Mouse (Mus musculus) MEL (cell line): Measurements from ENCODE around the gene Trabd. TPM values are rescaled to one million over a fixed set of nuclear protein-coding genes. Genes with fewer than 3 reads are reported as not detected.

ENCODE experiments used
- DNase-seq: peaks from one replicate; pipeline ENCODE4 v3.0.0; 2011; ENCODE audit warnings: low read depth, low spot score
- H3K27ac ChIP-seq: 2 replicates; pipeline ENCODE4 v1.5.1; 2012; ENCODE audit warnings: low read depth, mild to moderate bottlenecking, control low read depth, low read length, moderate library complexity; ENCODE audit not compliant: control insufficient read depth
- H3K27me3 ChIP-seq, 2 experiments: fragments of 150-350 bp in 1 of 2; sonication (generic) in 1 of 2; 2 replicates each; pipeline ENCODE4 v1.6.1; 2012; ENCODE audit warnings: low read length in 2 of 2, mild to moderate bottlenecking in 2 of 2, improper control_type of control experiment in 1 of 2, moderate library complexity in 1 of 2; ENCODE audit not compliant: insufficient read depth in 2 of 2, control insufficient read depth in 1 of 2
- H3K36me3 ChIP-seq, 2 experiments: 2 replicates each; pipeline ENCODE4 v1.6.1; 2012 to 2014; ENCODE audit warnings: low read length in 2 of 2, improper control_type of control experiment in 1 of 2, inconsistent platforms in 1 of 2, mild to moderate bottlenecking in 1 of 2; ENCODE audit not compliant: insufficient read depth in 2 of 2, control insufficient read depth in 1 of 2
- H3K4me1 ChIP-seq, 2 experiments: fragments of 150-350 bp in 1 of 2; sonication (generic) in 1 of 2; 2 replicates each; pipeline ENCODE4 v1.6.1; 2012; ENCODE audit warnings: low read length in 2 of 2, improper control_type of control experiment in 1 of 2, mild to moderate bottlenecking in 1 of 2; ENCODE audit not compliant: insufficient read depth in 2 of 2, control insufficient read depth in 1 of 2
- H3K4me3 ChIP-seq, 2 experiments: fragments of 150-350 bp in 1 of 2; sonication (generic) in 1 of 2; 2 replicates each; pipeline ENCODE4 v1.5.1; 2012; ENCODE audit warnings: low read depth in 2 of 2, low read length in 2 of 2, mild to moderate bottlenecking in 2 of 2, moderate library complexity in 2 of 2, control low read depth in 1 of 2, improper control_type of control experiment in 1 of 2; ENCODE audit not compliant: control insufficient read depth in 1 of 2, insufficient read depth in 1 of 2
- H3K79me2 ChIP-seq: 2 replicates; pipeline ENCODE4 v1.6.1; 2012; ENCODE audit warnings: mild to moderate bottlenecking, low read length, moderate library complexity; ENCODE audit not compliant: control insufficient read depth, poor library complexity, insufficient read depth
- H3K9ac ChIP-seq: 2 replicates; pipeline ENCODE4 v1.6.1; 2012; ENCODE audit warnings: low read depth, mild to moderate bottlenecking, control low read depth, low read length, moderate library complexity; ENCODE audit not compliant: control insufficient read depth, poor library complexity, severe bottlenecking
- H3K9me3 ChIP-seq: fragments of 150-350 bp; sonication (generic); replicated peaks from 2 replicates; pipeline ENCODE4 v1.6.1; 2012; ENCODE audit warnings: mild to moderate bottlenecking, low read length, improper control_type of control experiment, moderate library complexity; ENCODE audit not compliant: insufficient read depth
- CHD1 ChIP-seq: IDR thresholded peaks from 2 replicates; pipeline ENCODE4 v1.6.1; 2012; ENCODE audit warnings: low read depth, mild to moderate bottlenecking, inconsistent platforms, low read length, improper control_type of control experiment
- CHD2 ChIP-seq: IDR thresholded peaks from 2 replicates; pipeline ENCODE4 v1.6.1; 2011; ENCODE audit warnings: low read length, improper control_type of control experiment
- E2F4 ChIP-seq: IDR thresholded peaks from 2 replicates; pipeline ENCODE4 v1.6.1; 2011; ENCODE audit warnings: low read depth, low read length, improper control_type of control experiment, borderline replicate concordance
- GABPA ChIP-seq: IDR thresholded peaks from 2 replicates; pipeline ENCODE4 v1.6.1; 2012; ENCODE audit warnings: low read depth, mild to moderate bottlenecking, inconsistent platforms, low read length, improper control_type of control experiment, moderate library complexity
- GATA1 ChIP-seq: IDR thresholded peaks from 2 replicates; pipeline ENCODE4 v1.6.1; 2011; ENCODE audit warnings: low read depth, low read length, improper control_type of control experiment
- HCFC1 ChIP-seq: IDR thresholded peaks from 2 replicates; pipeline ENCODE4 v1.6.1; 2012; ENCODE audit warnings: low read depth, mild to moderate bottlenecking, inconsistent platforms, low read length, improper control_type of control experiment, moderate library complexity
- JUND ChIP-seq: IDR thresholded peaks from 2 replicates; pipeline ENCODE4 v1.6.1; 2011; ENCODE audit warnings: low read depth, mild to moderate bottlenecking, improper control_type of control experiment, low read length
- MAFK ChIP-seq: IDR thresholded peaks from 2 replicates; pipeline ENCODE4 v1.6.1; 2011; ENCODE audit warnings: low read depth, mild to moderate bottlenecking, low read length, improper control_type of control experiment, borderline replicate concordance
- MAZ ChIP-seq: IDR thresholded peaks from 2 replicates; pipeline ENCODE4 v1.6.1; 2012; ENCODE audit warnings: low read depth, mild to moderate bottlenecking, inconsistent platforms, low read length, improper control_type of control experiment
- MEF2A ChIP-seq: IDR thresholded peaks from 2 replicates; pipeline ENCODE4 v1.6.1; 2014; ENCODE audit warnings: low read depth, mild to moderate bottlenecking, inconsistent platforms, low read length, improper control_type of control experiment; ENCODE audit not compliant: poor library complexity, insufficient replicate concordance, severe bottlenecking; ENCODE audit errors: extremely low read depth
- MYC ChIP-seq: IDR thresholded peaks from 2 replicates; pipeline ENCODE4 v1.6.1; 2011; ENCODE audit warnings: low read depth, mild to moderate bottlenecking, low read length, improper control_type of control experiment, moderate library complexity
- NELFE ChIP-seq: IDR thresholded peaks from 2 replicates; pipeline ENCODE4 v1.6.1; 2011; ENCODE audit warnings: low read depth, low read length, improper control_type of control experiment
- NRF1 ChIP-seq: IDR thresholded peaks from 2 replicates; pipeline ENCODE4 v1.6.1; 2014; ENCODE audit warnings: low read depth, mild to moderate bottlenecking, inconsistent platforms, low read length, improper control_type of control experiment, moderate library complexity; ENCODE audit not compliant: poor library complexity, insufficient read depth, severe bottlenecking
- POLR2AphosphoS2 ChIP-seq: IDR thresholded peaks from 2 replicates; pipeline ENCODE4 v1.6.1; 2011; ENCODE audit warnings: low read length, improper control_type of control experiment
- POLR2AphosphoS5 ChIP-seq: IDR thresholded peaks from 2 replicates; pipeline ENCODE4 v1.6.1; 2012; ENCODE audit warnings: low read depth, borderline replicate concordance, mild to moderate bottlenecking, inconsistent platforms, low read length, moderate library complexity, mixed read lengths
- RCOR1 ChIP-seq: IDR thresholded peaks from 2 replicates; pipeline ENCODE4 v1.6.1; 2012; ENCODE audit warnings: low read depth, mild to moderate bottlenecking, inconsistent platforms, low read length, improper control_type of control experiment
- TAL1 ChIP-seq: IDR thresholded peaks from 2 replicates; pipeline ENCODE4 v1.6.1; 2012; ENCODE audit warnings: mild to moderate bottlenecking, inconsistent platforms, low read length, moderate library complexity, mixed read lengths
- TBP ChIP-seq: IDR thresholded peaks from 2 replicates; pipeline ENCODE4 v1.8.0; 2011; ENCODE audit warnings: low read depth, low read length, improper control_type of control experiment
- TCF12 ChIP-seq: IDR thresholded peaks from 2 replicates; pipeline ENCODE4 v1.6.1; 2014; ENCODE audit warnings: low read depth, mild to moderate bottlenecking, inconsistent platforms, low read length, improper control_type of control experiment, moderate library complexity
- ZMIZ1 ChIP-seq: IDR thresholded peaks from 2 replicates; pipeline ENCODE4 v1.6.1; 2012; ENCODE audit warnings: low read depth, mild to moderate bottlenecking, inconsistent platforms, low read length, improper control_type of control experiment, moderate library complexity
- polyA plus RNA-seq, 2 experiments: library from polyadenylated mRNA; stranded (reverse) in 1 of 2; unstranded in 1 of 2; fragments of >175 nt in 1 of 2; fragments of >200 nt in 1 of 2; gene quantifications; 2 replicates each; pipeline versions ENCODE4 v1.2.1 to v1.2.4; 2012; ENCODE audit warnings: low replicate concordance in 2 of 2, low read depth in 1 of 2; ENCODE audit not compliant: insufficient read length in 2 of 2, insufficient read depth in 1 of 2, missing spikeins in 1 of 2
- total RNA-seq: library from RNA; depleted of rRNA; stranded (reverse); fragments of 300-350 nt; gene quantifications from 2 replicates; pipeline ENCODE4 v1.2.3, GENCODE M21; 2012

Gene Trabd
- total and polyA plus RNA-seq, 3 experiments: 45.9 to 81.4 TPM; not detected in 1

GRCm38 (mm10) chr15:89058736-89059135 lies 16.2 kb upstream of the Trabd start:
- no peaks in the 10 kb centered on the region for H3K79me2 ChIP-seq
- no peaks in the 10 kb centered on the region for H3K36me3 ChIP-seq
- H3K9ac ChIP-seq: no peak overlapping the region
- no peak overlapping the region for H3K27ac ChIP-seq
- TF ChIP-seq TCF12: no peak
- no peak for TF ChIP-seq GATA1
- TF ChIP-seq CHD1: no peak
- no peak for TF ChIP-seq RCOR1
- no peak for TF ChIP-seq POLR2AphosphoS5
- no peak for TF ChIP-seq MAFK
- TF ChIP-seq HCFC1: no peak
- TF ChIP-seq NRF1: no peak
- TF ChIP-seq E2F4: no peak
- no peak for TF ChIP-seq POLR2AphosphoS2
- no peak for TF ChIP-seq NELFE
- TF ChIP-seq ZMIZ1: no peak
- TF ChIP-seq JUND: no peak
- TF ChIP-seq MAZ: no peak
- no peak for TF ChIP-seq GABPA
- no peak for TF ChIP-seq TAL1
- no peak for DNase-seq
- H3K4me3 ChIP-seq: no peak overlapping the region
- no peaks in the 10 kb centered on the region for H3K4me1 ChIP-seq
- peaks cover 0 to 6% of the 10 kb centered on the region in 2 experiments; a peak in 3 of 4 replicates for H3K27me3 ChIP-seq
- H3K9me3 ChIP-seq: no peaks in the 10 kb centered on the region

GRCm38 (mm10) chr15:89059161-89059931 lies 15.6 kb upstream of the Trabd start, which contains the start of gene Panx2:
TSS of gene Panx2 (plus strand) at chr15:89059734.
- Histone ChIP-seq H3K36me3 (no peaks in the 10 kb centered on the region), H3K27me3 (peaks cover 2 to 7% of the 10 kb centered on the region in 2 experiments; a peak in 3 of 4 replicates), H3K4me3 (no peak within 1 kb of the TSS), H3K9ac (no peak within 1 kb of the TSS), H3K27ac (no peak within 1 kb of the TSS), H3K4me1 (no peaks in the 10 kb centered on the region), H3K9me3 (no peaks in the 10 kb centered on the region), H3K79me2 (no peaks in the 10 kb centered on the region)
- no peak for DNase-seq
- TF ChIP-seq MAZ: no peak
- TF ChIP-seq MYC: no peak
- no peak for TF ChIP-seq GABPA
- no peak for TF ChIP-seq NRF1
- TF ChIP-seq CHD1: no peak
- TF ChIP-seq CHD2: no peak
- TF ChIP-seq MEF2A: no peak
- TF ChIP-seq HCFC1: no peak
- no peak for TF ChIP-seq TBP
